Mouse (Mus musculus): ENCODE data around the gene Trub1. TPM values are rescaled to one million over a fixed set of nuclear protein-coding genes. Genes with fewer than 3 reads are reported as not detected.

The Trub1 gene
- polyA plus RNA-seq, 1 experiment, result 4.7 TPM

- no peak overlapping the region for H3ac ChIP-seq (ENCODE audit: control insufficient read depth, insufficient read length)
- peaks cover 2% of the 10 kb centered on the region for H3K27me3 ChIP-seq (ENCODE audit: control insufficient read depth, insufficient read depth, insufficient read length)
- no peak overlapping the region for H3K4me2 ChIP-seq (ENCODE audit: low read depth)
- H3K4me3 ChIP-seq, result no peak overlapping the region
- H3K79me2 ChIP-seq (ENCODE audit: control insufficient read depth, insufficient read depth), result no peaks in the 10 kb centered on the region
- H3K36me3 ChIP-seq (ENCODE audit: control insufficient read depth, insufficient read depth), result no peaks in the 10 kb centered on the region
- no peak for TF ChIP-seq TCF12 (IDR thresholded peaks at IDR 0.05; ENCODE audit: insufficient read depth, poor library complexity, severe bottlenecking)
- TF ChIP-seq MYOG (IDR thresholded peaks at IDR 0.05; ENCODE audit: control insufficient read depth in 1 of 3, insufficient read depth in 1 of 3, insufficient read length in 2 of 3, low read depth in 2 of 3), result no peak
- no peak for TF ChIP-seq SRF (IDR thresholded peaks at IDR 0.05; ENCODE audit: control insufficient read depth, insufficient read length, low read depth)
- no peak for TF ChIP-seq CEBPB (IDR thresholded peaks at IDR 0.05; ENCODE audit: insufficient read depth, poor library complexity, severe bottlenecking)
- TF ChIP-seq POLR2AphosphoS2 (IDR thresholded peaks at IDR 0.05; ENCODE audit: insufficient read length, low read depth), result no peak
- TF ChIP-seq USF1 (IDR thresholded peaks at IDR 0.05; ENCODE audit: low read depth), result no peak
- TF ChIP-seq E2F4 (IDR thresholded peaks at IDR 0.05; ENCODE audit: insufficient read depth), result no peak
Observed at GRCm38 (mm10) chr19:57436586-57437021, 16.1 kb upstream of the Trub1 start.

GRCm38 (mm10) chr19:57437042-57437441, 15.7 kb upstream of the Trub1 start:
- Histone ChIP-seq H3K4me3 (no peak overlapping the region), H3ac (ENCODE audit: control insufficient read depth, insufficient read length) (no peak overlapping the region), H3K4me2 (ENCODE audit: low read depth) (no peak overlapping the region), H3K27me3 (ENCODE audit: control insufficient read depth, insufficient read depth, insufficient read length) (no peaks in the 10 kb centered on the region), H3K36me3 (ENCODE audit: control insufficient read depth, insufficient read depth) (no peaks in the 10 kb centered on the region), H3K79me2 (ENCODE audit: control insufficient read depth, insufficient read depth) (no peaks in the 10 kb centered on the region)
- no peak for TF ChIP-seq POLR2A (IDR thresholded peaks at IDR 0.05; ENCODE audit: insufficient read length, low read depth)
- no peak for TF ChIP-seq E2F4 (IDR thresholded peaks at IDR 0.05; ENCODE audit: insufficient read depth)
- no peak for TF ChIP-seq POLR2AphosphoS2 (IDR thresholded peaks at IDR 0.05; ENCODE audit: insufficient read length, low read depth)
- TF ChIP-seq SRF (IDR thresholded peaks at IDR 0.05; ENCODE audit: control insufficient read depth, insufficient read length, low read depth), result no peak
- no peak for TF ChIP-seq MYOG (IDR thresholded peaks at IDR 0.05; ENCODE audit: control insufficient read depth in 1 of 3, insufficient read depth in 1 of 3, insufficient read length in 2 of 3, low read depth in 2 of 3)
- TF ChIP-seq MAX (IDR thresholded peaks at IDR 0.05; ENCODE audit: low read depth), result no peak
- no peak for TF ChIP-seq MYOD1 (IDR thresholded peaks at IDR 0.05; ENCODE audit: control insufficient read depth in 1 of 3, insufficient read length in 2 of 3, low read depth in 2 of 3)
- no peak for TF ChIP-seq TCF12 (IDR thresholded peaks at IDR 0.05; ENCODE audit: insufficient read depth, poor library complexity, severe bottlenecking)

- Histone ChIP-seq H3K4me2 (ENCODE audit: low read depth) (no peak overlapping the region), H3K79me2 (ENCODE audit: control insufficient read depth, insufficient read depth) (no peaks in the 10 kb centered on the region), H3K36me3 (ENCODE audit: control insufficient read depth, insufficient read depth) (no peaks in the 10 kb centered on the region), H3K27me3 (ENCODE audit: control insufficient read depth, insufficient read depth, insufficient read length) (no peaks in the 10 kb centered on the region), H3ac (ENCODE audit: control insufficient read depth, insufficient read length) (no peak overlapping the region), H3K4me3 (no peak overlapping the region)
- TF ChIP-seq MAX (IDR thresholded peaks at IDR 0.05; ENCODE audit: low read depth), result no peak
- TF ChIP-seq POLR2AphosphoS2 (IDR thresholded peaks at IDR 0.05; ENCODE audit: insufficient read length, low read depth), result no peak
- TF ChIP-seq POLR2A (IDR thresholded peaks at IDR 0.05; ENCODE audit: insufficient read length, low read depth), result no peak
- TF ChIP-seq REST (IDR thresholded peaks at IDR 0.05; ENCODE audit: insufficient read depth, insufficient read length), result no peak
- peak; percentile 35; the same call in 1 of the 2 replicates for TF ChIP-seq CEBPB (IDR thresholded peaks at IDR 0.05; ENCODE audit: insufficient read depth, poor library complexity, severe bottlenecking)
Observed at GRCm38 (mm10) chr19:57439296-57439695, 13.4 kb upstream of the Trub1 start.

DNA sequence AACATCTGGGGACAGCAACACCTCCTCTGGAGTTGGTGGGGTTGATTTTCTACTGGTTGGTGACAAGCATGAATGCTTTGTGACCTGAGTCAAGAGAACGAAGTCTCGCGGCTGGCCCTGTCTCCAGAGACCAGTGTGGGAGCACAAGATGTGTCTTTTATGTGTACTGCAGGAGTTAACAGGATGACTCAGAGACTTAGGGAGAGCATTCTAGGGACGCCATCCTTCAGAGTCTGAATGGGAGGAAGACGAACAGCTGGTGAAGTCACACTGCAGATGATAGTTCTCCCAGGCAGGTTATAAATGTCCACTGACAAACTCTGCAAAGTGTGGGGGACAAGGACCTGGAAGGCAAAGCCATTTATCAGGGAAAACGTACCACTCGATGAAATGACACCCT, 11.2 kb upstream of the Trub1 start:
- Histone ChIP-seq H3K4me3 (no peak overlapping the region), H3K4me2 (ENCODE audit: low read depth) (peak overlapping the region; percentile 32), H3K36me3 (ENCODE audit: control insufficient read depth, insufficient read depth) (no peaks in the 10 kb centered on the region), H3ac (ENCODE audit: control insufficient read depth, insufficient read length) (no peak overlapping the region), H3K79me2 (ENCODE audit: control insufficient read depth, insufficient read depth) (no peaks in the 10 kb centered on the region), H3K27me3 (ENCODE audit: control insufficient read depth, insufficient read depth, insufficient read length) (no peaks in the 10 kb centered on the region)
- TF ChIP-seq TCF3 (IDR thresholded peaks at IDR 0.05; ENCODE audit: insufficient read length, low read depth) (no peak), POLR2AphosphoS2 (IDR thresholded peaks at IDR 0.05; ENCODE audit: insufficient read length, low read depth) (no peak), REST (IDR thresholded peaks at IDR 0.05; ENCODE audit: insufficient read depth, insufficient read length) (no peak), TCF12 (IDR thresholded peaks at IDR 0.05; ENCODE audit: insufficient read depth, poor library complexity, severe bottlenecking) (no peak), MYOD1 (IDR thresholded peaks at IDR 0.05; ENCODE audit: control insufficient read depth in 1 of 3, insufficient read length in 2 of 3, low read depth in 2 of 3) (no peak), USF1 (IDR thresholded peaks at IDR 0.05; ENCODE audit: low read depth) (no peak), MAX (IDR thresholded peaks at IDR 0.05; ENCODE audit: low read depth) (no peak), MYOG (IDR thresholded peaks at IDR 0.05; ENCODE audit: control insufficient read depth in 1 of 3, insufficient read depth in 1 of 3, insufficient read length in 2 of 3, low read depth in 2 of 3) (no peak), SRF (IDR thresholded peaks at IDR 0.05; ENCODE audit: control insufficient read depth, insufficient read length, low read depth) (no peak), CEBPB (IDR thresholded peaks at IDR 0.05; ENCODE audit: insufficient read depth, poor library complexity, severe bottlenecking) (no peak), POLR2A (IDR thresholded peaks at IDR 0.05; ENCODE audit: insufficient read length, low read depth) (no peak), E2F4 (IDR thresholded peaks at IDR 0.05; ENCODE audit: insufficient read depth) (no peak)

DNA sequence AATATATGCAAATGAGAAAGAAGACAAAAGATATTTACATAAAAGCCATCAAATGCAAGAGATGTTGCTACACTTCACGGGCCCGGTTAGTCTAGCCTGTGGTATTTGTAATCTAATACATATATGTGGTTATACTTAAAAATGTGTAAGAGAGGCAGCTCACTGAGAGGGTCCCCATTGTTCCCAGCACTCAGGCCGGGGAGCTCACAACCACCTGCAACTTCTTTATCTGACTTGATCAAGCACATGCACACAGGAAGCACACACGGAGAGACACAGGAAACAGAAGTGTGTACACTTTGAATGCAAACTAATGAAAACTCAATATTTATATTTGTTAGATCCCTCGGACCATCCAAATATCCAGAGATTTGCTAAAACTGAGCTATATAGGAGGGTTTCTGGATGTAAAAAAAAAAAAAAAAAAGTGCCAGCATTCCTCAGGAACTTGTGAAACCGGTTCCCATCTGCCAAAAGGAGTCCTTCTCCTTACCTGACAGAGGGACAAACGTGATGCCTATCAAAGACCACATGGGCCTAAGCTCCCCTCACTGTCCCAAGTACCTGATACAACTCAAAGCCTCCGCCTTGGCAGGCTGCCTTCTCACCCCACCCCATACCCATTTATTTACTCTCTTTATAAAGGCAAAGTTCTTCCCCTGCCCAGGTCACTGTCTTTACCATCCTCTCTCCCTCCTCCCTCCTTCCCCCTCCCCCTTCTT, 9.6 kb upstream of the Trub1 start:
- no peak overlapping the region for H3K4me3 ChIP-seq
- no peak for TF ChIP-seq MAX (IDR thresholded peaks at IDR 0.05; ENCODE audit: low read depth)
- no peak for TF ChIP-seq TCF3 (IDR thresholded peaks at IDR 0.05; ENCODE audit: insufficient read length, low read depth)
- TF ChIP-seq POLR2AphosphoS2 (IDR thresholded peaks at IDR 0.05; ENCODE audit: insufficient read length, low read depth), result no peak
- no peak for TF ChIP-seq POLR2A (IDR thresholded peaks at IDR 0.05; ENCODE audit: insufficient read length, low read depth)
- TF ChIP-seq MYOG (IDR thresholded peaks at IDR 0.05; ENCODE audit: control insufficient read depth in 1 of 3, insufficient read depth in 1 of 3, insufficient read length in 2 of 3, low read depth in 2 of 3), result no peak
- no peak for TF ChIP-seq SRF (IDR thresholded peaks at IDR 0.05; ENCODE audit: control insufficient read depth, insufficient read length, low read depth)
- no peak for TF ChIP-seq MYOD1 (IDR thresholded peaks at IDR 0.05; ENCODE audit: control insufficient read depth in 1 of 3, insufficient read length in 2 of 3, low read depth in 2 of 3)
- no peak for TF ChIP-seq USF1 (IDR thresholded peaks at IDR 0.05; ENCODE audit: low read depth)
- TF ChIP-seq TCF12 (IDR thresholded peaks at IDR 0.05; ENCODE audit: insufficient read depth, poor library complexity, severe bottlenecking), result no peak
- TF ChIP-seq E2F4 (IDR thresholded peaks at IDR 0.05; ENCODE audit: insufficient read depth), result no peak
- TF ChIP-seq REST (IDR thresholded peaks at IDR 0.05; ENCODE audit: insufficient read depth, insufficient read length), result no peak
- no peak for TF ChIP-seq CEBPB (IDR thresholded peaks at IDR 0.05; ENCODE audit: insufficient read depth, poor library complexity, severe bottlenecking)
- no peaks in the 10 kb centered on the region for H3K36me3 ChIP-seq (ENCODE audit: control insufficient read depth, insufficient read depth)
- H3K27me3 ChIP-seq (ENCODE audit: control insufficient read depth, insufficient read depth, insufficient read length), result no peaks in the 10 kb centered on the region
- H3K79me2 ChIP-seq (ENCODE audit: control insufficient read depth, insufficient read depth), result no peaks in the 10 kb centered on the region
- H3ac ChIP-seq (ENCODE audit: control insufficient read depth, insufficient read length), result no peak overlapping the region
- no peak overlapping the region for H3K4me2 ChIP-seq (ENCODE audit: low read depth)
